Mouse (Mus musculus) erythroblast, embryonic 14.5 days (primary cell): ENCODE data around the gene Fbln7.

ENCODE experiments used
- GATA1 ChIP-seq: IDR thresholded peaks from 2 replicates; pipeline ENCODE4 v1.6.1; 2012; ENCODE audit warnings: low read length, inconsistent platforms, mixed read lengths
- TAL1 ChIP-seq: IDR thresholded peaks from 3 replicates; pipeline ENCODE4 v1.6.1; 2012; ENCODE audit warnings: low read length, inconsistent platforms, mixed read lengths

GRCm38 (mm10) chr2:128890661-128891335 lies 28.0 kb downstream of the Fbln7 start:
- TF ChIP-seq GATA1 (no peak), TAL1 (no peak)
